Mouse (Mus musculus) midbrain, embryonic 13.5 days (tissue): ENCODE measurements at regions not wholly inside any gene's neighbourhood (a gene's known extent, or its start where the extent isn't known, plus 50 kb on each side); places are given as distances from the start of the nearest gene placed in this dataset.
A peak's percentile ranks its signal among the peaks of the same experiment; 100 is the strongest.

Experiments
- ATAC-seq: fragments of 200-750 bp; cut with Nextera tagmentation; 2 replicates; pipeline ENCODE4 v1.8.0; 2017; ENCODE audit warnings: mild to moderate bottlenecking, moderate TSS enrichment, moderate library complexity
- H3K27ac ChIP-seq: fragments of 300-500 bp; sonication (generic); 2 replicates; pipeline ENCODE4 v1.5.1; 2015; ENCODE audit warnings: inconsistent platforms, mild to moderate bottlenecking, moderate library complexity
- H3K27me3 ChIP-seq: fragments of 300-500 bp; sonication (generic); 2 replicates; pipeline ENCODE4 v1.6.1; 2015; ENCODE audit warnings: mild to moderate bottlenecking, inconsistent platforms
- H3K36me3 ChIP-seq: fragments of 300-500 bp; sonication (generic); 2 replicates; pipeline ENCODE4 v1.6.1; 2015; ENCODE audit warnings: mild to moderate bottlenecking, inconsistent platforms
- H3K4me1 ChIP-seq: fragments of 300-500 bp; sonication (generic); replicated peaks from 2 replicates; pipeline ENCODE4 v1.6.1; 2015; ENCODE audit warnings: inconsistent platforms
- H3K4me2 ChIP-seq: fragments of 300-500 bp; sonication (generic); replicated peaks from 2 replicates; pipeline ENCODE4 v1.6.1; 2015; ENCODE audit warnings: moderate library complexity, mild to moderate bottlenecking, inconsistent platforms
- H3K4me3 ChIP-seq: fragments of 300-500 bp; sonication (generic); replicated peaks from 2 replicates; pipeline ENCODE4 v1.5.1; 2015; ENCODE audit warnings: mild to moderate bottlenecking, inconsistent platforms
- H3K9ac ChIP-seq: fragments of 300-500 bp; sonication (generic); replicated peaks from 2 replicates; pipeline ENCODE4 v1.6.1; 2015; ENCODE audit warnings: mild to moderate bottlenecking, inconsistent platforms
- H3K9me3 ChIP-seq: fragments of 300-500 bp; sonication (generic); 2 replicates; pipeline ENCODE4 v1.6.1; 2016; ENCODE audit warnings: mild to moderate bottlenecking, inconsistent platforms
- WGBS: fragments of 180-500 bp; shearing (Covaris S2); methylation state at CpG from one replicate; pipeline ENCODE4 v1.1.7; 2015; 5-methylcytosine and 5-hydroxymethylcytosine counted together

DNA sequence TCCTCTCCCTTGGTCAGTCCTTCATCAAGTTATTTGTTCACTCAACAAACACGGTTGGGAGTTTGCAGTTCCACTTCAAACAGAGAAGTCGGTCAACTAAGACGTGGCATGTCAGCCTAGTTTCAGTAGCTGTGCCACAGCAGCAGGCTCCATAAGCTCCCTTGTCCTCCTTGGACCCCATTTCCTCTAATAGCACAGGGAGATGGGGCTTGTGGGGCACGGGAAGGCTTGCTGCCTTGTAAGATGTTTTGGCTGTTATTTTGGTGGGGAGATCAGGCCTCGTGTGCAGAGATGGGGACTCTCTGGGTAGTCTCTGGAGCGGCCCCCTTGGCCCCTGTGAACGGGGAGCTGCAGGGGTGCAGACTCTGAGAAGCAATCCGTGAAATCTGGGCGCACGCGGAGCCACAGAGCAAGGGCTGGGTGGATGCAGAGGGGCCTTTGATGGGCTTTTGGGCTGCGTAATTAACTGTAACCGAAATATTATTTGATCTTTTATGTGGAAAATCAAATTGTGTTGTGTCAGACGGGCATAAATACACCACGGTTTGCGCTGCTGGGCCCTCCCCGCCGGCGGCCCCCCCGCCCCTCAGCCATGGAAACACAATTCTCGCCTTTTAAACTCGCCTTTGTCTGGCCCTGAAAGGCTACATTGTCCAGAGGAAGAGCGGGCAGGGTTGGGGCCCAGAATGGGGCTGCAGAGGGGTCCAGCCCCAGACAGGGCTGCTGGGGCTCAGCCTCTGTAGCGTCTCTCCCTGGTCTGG is 137.6 kb downstream of the Mn1 start:
- Histone ChIP-seq H3K9me3 (no peaks in the 10 kb centered on the region; the same call in 1 of the 2 replicates), H3K9ac (0 out of 2 replicates have a peak overlapping the region, but pooled peaks have one; percentile 8), H3K4me3 (no peak overlapping the region), H3K4me1 (peaks cover 33% of the 10 kb centered on the region), H3K4me2 (0 out of 2 replicates have a peak overlapping the region, but pooled peaks have one; percentile 15), H3K36me3 (no peaks in the 10 kb centered on the region), H3K27me3 (peaks cover 1% of the 10 kb centered on the region), H3K27ac (peak overlapping the region; percentile 83)
- ATAC-seq, result peak; percentile 96
- WGBS, result 3% methylated on average over 24 of the region's 24 CpGs

- Histone ChIP-seq H3K36me3 (no peaks in the 10 kb centered on the region), H3K4me1 (peaks cover 33% of the 10 kb centered on the region), H3K4me2 (0 out of 2 replicates have a peak overlapping the region, but pooled peaks have one; percentile 15), H3K27me3 (peaks cover 5% of the 10 kb centered on the region), H3K27ac (peak overlapping the region; percentile 83), H3K4me3 (no peak overlapping the region), H3K9me3 (no peaks in the 10 kb centered on the region; the same call in 1 of the 2 replicates), H3K9ac (0 out of 2 replicates have a peak overlapping the region, but pooled peaks have one; percentile 8)
- ATAC-seq, result peak; percentile 10; the same call in 1 of the 2 replicates
- WGBS, result 6% methylated on average over 5 of the region's 5 CpGs
These were observed 138.3 kb downstream of the Mn1 start for GRCm38 (mm10) chr5:111555312-111555957.

DNA sequence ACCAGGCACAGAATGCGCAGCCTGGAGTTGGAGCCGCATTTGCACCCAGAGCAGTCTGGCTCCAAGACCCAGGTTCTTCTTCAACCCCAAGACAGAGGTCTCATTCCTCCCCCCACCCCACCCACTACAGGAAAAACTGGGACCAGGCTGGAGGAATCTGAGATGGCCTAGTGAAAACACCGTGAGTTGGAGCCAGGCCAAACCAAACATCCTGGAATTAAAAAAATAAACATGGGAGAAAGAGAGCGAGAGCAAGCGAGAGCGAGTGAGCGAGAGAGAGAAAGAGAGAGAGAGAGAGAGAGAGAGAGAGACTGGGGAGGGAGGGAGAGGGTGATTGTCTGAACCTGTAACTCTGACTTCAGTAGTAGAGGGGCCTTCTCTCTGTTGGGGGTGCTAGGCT is 138.8 kb downstream of the Mn1 start:
- Histone ChIP-seq H3K27me3 (peaks cover 8% of the 10 kb centered on the region), H3K9ac (no peak overlapping the region), H3K9me3 (no peaks in the 10 kb centered on the region; the same call in 1 of the 2 replicates), H3K4me1 (peaks cover 33% of the 10 kb centered on the region), H3K27ac (peak overlapping the region; percentile 83), H3K36me3 (no peaks in the 10 kb centered on the region), H3K4me2 (no peak overlapping the region), H3K4me3 (no peak overlapping the region)
- WGBS, result 59% methylated on average over 7 of the region's 7 CpGs
- no peak for ATAC-seq

DNA sequence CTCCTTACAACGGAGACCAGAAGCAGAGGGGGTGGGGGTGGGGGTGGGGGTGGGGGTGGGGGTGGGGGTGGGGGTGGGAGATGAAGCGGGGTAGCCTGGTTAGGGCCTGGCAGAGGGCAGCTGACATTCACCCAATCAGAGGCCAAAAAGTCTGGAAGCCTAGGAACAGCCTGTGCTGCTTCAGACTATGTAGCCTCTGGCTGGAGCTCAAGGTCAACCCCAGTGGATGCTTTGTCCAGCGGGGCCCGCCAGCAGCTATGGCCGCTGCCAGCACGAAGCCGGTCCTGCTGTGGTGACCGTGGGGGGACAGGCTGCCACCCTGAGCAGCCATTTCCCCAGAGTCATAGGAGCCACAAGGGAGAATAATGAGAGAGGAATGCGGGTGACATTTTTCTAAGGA is 143.3 kb downstream of the Mn1 start:
- no peak overlapping the region for H3K27ac ChIP-seq
- H3K27me3 ChIP-seq, result peaks cover 16% of the 10 kb centered on the region
- H3K4me2 ChIP-seq, result no peak overlapping the region
- no peaks in the 10 kb centered on the region; the same call in 1 of the 2 replicates for H3K9me3 ChIP-seq
- H3K4me1 ChIP-seq, result peaks cover 18% of the 10 kb centered on the region
- no peak overlapping the region for H3K9ac ChIP-seq
- 60% methylated on average over 8 of the region's 9 CpGs for WGBS
- no peak for ATAC-seq
- no peaks in the 10 kb centered on the region for H3K36me3 ChIP-seq
- no peak overlapping the region for H3K4me3 ChIP-seq

GRCm38 (mm10) chr5:111561301-111561700 is 144.1 kb downstream of the Mn1 start:
- Histone ChIP-seq H3K27me3 (peaks cover 20% of the 10 kb centered on the region), H3K36me3 (no peaks in the 10 kb centered on the region), H3K9ac (no peak overlapping the region), H3K4me2 (no peak overlapping the region), H3K4me3 (no peak overlapping the region), H3K4me1 (peaks cover 9% of the 10 kb centered on the region), H3K27ac (no peak overlapping the region), H3K9me3 (no peaks in the 10 kb centered on the region; the same call in 1 of the 2 replicates)
- 86% methylated on average over 10 of the region's 10 CpGs for WGBS
- ATAC-seq, result no peak

GRCm38 (mm10) chr5:111570826-111571225 is 153.7 kb downstream of the Mn1 start:
- ATAC-seq, result no peak
- no peak overlapping the region for H3K4me2 ChIP-seq
- no peaks in the 10 kb centered on the region for H3K36me3 ChIP-seq
- no peaks in the 10 kb centered on the region for H3K9me3 ChIP-seq
- H3K9ac ChIP-seq, result 0 out of 2 replicates have a peak overlapping the region, but pooled peaks have one; percentile 21
- H3K4me3 ChIP-seq, result no peak overlapping the region
- peaks cover 30% of the 10 kb centered on the region for H3K4me1 ChIP-seq
- no peak overlapping the region for H3K27ac ChIP-seq
- 23% methylated on average over 10 of the region's 10 CpGs for WGBS
- peaks cover 3% of the 10 kb centered on the region; the same call in 1 of the 2 replicates for H3K27me3 ChIP-seq

- ATAC-seq, result no peak
- Histone ChIP-seq H3K4me1 (peaks cover 48% of the 10 kb centered on the region), H3K9ac (no peak overlapping the region)
These were observed 156.2 kb downstream of the Mn1 start for GRCm38 (mm10) chr5:111573265-111573873.

GRCm38 (mm10) chr5:111574219-111574840 is 157.2 kb downstream of the Mn1 start:
- Histone ChIP-seq H3K4me3 (no peak overlapping the region), H3K9ac (0 out of 2 replicates have a peak overlapping the region, but pooled peaks have one; percentile 19), H3K9me3 (no peaks in the 10 kb centered on the region), H3K27ac (no peak overlapping the region), H3K36me3 (no peaks in the 10 kb centered on the region), H3K27me3 (peaks cover 3% of the 10 kb centered on the region; the same call in 1 of the 2 replicates), H3K4me2 (no peak overlapping the region), H3K4me1 (peaks cover 58% of the 10 kb centered on the region)
- no peak for ATAC-seq
- 24% methylated on average over 8 of the region's 8 CpGs for WGBS

More at GRCm38 (mm10) chr5:111573265-111573873, 156.2 kb downstream of the Mn1 start:
- no peak overlapping the region for H3K27ac ChIP-seq
- WGBS, result 24% methylated on average over 13 of the region's 13 CpGs
- no peaks in the 10 kb centered on the region for H3K9me3 ChIP-seq
- H3K27me3 ChIP-seq, result peaks cover 3% of the 10 kb centered on the region; the same call in 1 of the 2 replicates
- H3K36me3 ChIP-seq, result no peaks in the 10 kb centered on the region
- H3K4me2 ChIP-seq, result no peak overlapping the region
- H3K4me3 ChIP-seq, result no peak overlapping the region

- Histone ChIP-seq H3K4me1 (peaks cover 64% of the 10 kb centered on the region), H3K4me2 (no peak overlapping the region), H3K27me3 (peaks cover 3% of the 10 kb centered on the region; the same call in 1 of the 2 replicates), H3K4me3 (no peak overlapping the region), H3K9me3 (no peaks in the 10 kb centered on the region), H3K27ac (no peak overlapping the region), H3K36me3 (no peaks in the 10 kb centered on the region), H3K9ac (no peak overlapping the region)
- ATAC-seq, result no peak
- WGBS, result 84% methylated on average over 5 of the region's 5 CpGs
These were observed 158.2 kb downstream of the Mn1 start for GRCm38 (mm10) chr5:111575376-111575775.

GRCm38 (mm10) chr5:111577441-111577840 is 156.3 kb upstream of the Gm26897 start:
- Histone ChIP-seq H3K27ac (peak overlapping the region; percentile 70), H3K4me3 (no peak overlapping the region), H3K4me2 (no peak overlapping the region), H3K36me3 (no peaks in the 10 kb centered on the region), H3K9me3 (no peaks in the 10 kb centered on the region), H3K9ac (no peak overlapping the region), H3K27me3 (peaks cover 3% of the 10 kb centered on the region; the same call in 1 of the 2 replicates), H3K4me1 (peaks cover 76% of the 10 kb centered on the region)
- WGBS, result 34% methylated on average over 5 of the region's 5 CpGs
- no peak for ATAC-seq

- H3K9ac ChIP-seq, result no peak overlapping the region
- H3K4me1 ChIP-seq, result peaks cover 80% of the 10 kb centered on the region
- H3K36me3 ChIP-seq, result no peaks in the 10 kb centered on the region
- H3K4me2 ChIP-seq, result no peak overlapping the region
- no peak for ATAC-seq
- no peak overlapping the region for H3K4me3 ChIP-seq
- H3K27ac ChIP-seq, result peak overlapping the region; percentile 70; the same call in 1 of the 2 replicates
- H3K27me3 ChIP-seq, result peaks cover 3% of the 10 kb centered on the region; the same call in 1 of the 2 replicates
- H3K9me3 ChIP-seq, result no peaks in the 10 kb centered on the region
- WGBS, result 48% methylated on average over 5 of the region's 5 CpGs
These were observed 155.6 kb upstream of the Gm26897 start for GRCm38 (mm10) chr5:111578088-111578487.
